Mouse (Mus musculus) neural tube, embryonic 14.5 days (tissue): ENCODE measurements around the gene Rbm39. TPM values are rescaled to one million over a fixed set of nuclear protein-coding genes. Genes with fewer than 3 reads are reported as not detected.

Experiments used
- polyA plus RNA-seq: library from polyadenylated mRNA; unstranded; fragments of >200 nt; fragmentation: Nextera tagmentation; extraction: Ambion mirVana; gene quantifications from 2 replicates; pipeline ENCODE4 v1.2.1, GENCODE M21; 2014

Gene Rbm39
- polyA plus RNA-seq, 1 experiment from 2014 or later, result 504 TPM

Other genes starting within 250 kb of the Rbm39 start
- 69.6 and 74.9 TPM in 2 replicates for gene Uqcc1, start 249.9 kb downstream of the Rbm39 start, polyA plus RNA-seq
- gene Gm15557, start 239.5 kb downstream of the Rbm39 start, polyA plus RNA-seq, result not detected in 2 replicates
- gene Gdf5, start 234.9 kb downstream of the Rbm39 start, polyA plus RNA-seq, result 0.40 and 0.59 TPM in 2 replicates
- gene Cep250, start 223.8 kb downstream of the Rbm39 start, polyA plus RNA-seq, result 14.3 and 16.3 TPM in 2 replicates
- gene 6430550D23Rik, start 172.3 kb downstream of the Rbm39 start, polyA plus RNA-seq, result 3.0 and 4.0 TPM in 2 replicates
- gene Ergic3, start 172.2 kb downstream of the Rbm39 start, polyA plus RNA-seq, result 425 and 480 TPM in 2 replicates
- not detected in 2 replicates for gene Fer1l4, start 127.3 kb downstream of the Rbm39 start, polyA plus RNA-seq
- gene Spag4, start 115.1 kb downstream of the Rbm39 start, polyA plus RNA-seq, result 6.0 and 8.8 TPM in 2 replicates
- gene Cpne1, start 68.3 kb downstream of the Rbm39 start, polyA plus RNA-seq, result 22.7 and 29.1 TPM in 2 replicates
- 22.2 and 30.9 TPM in 2 replicates for gene Rbm12, start 68.3 kb downstream of the Rbm39 start, polyA plus RNA-seq
- gene Gm28036, start 53.1 kb downstream of the Rbm39 start, polyA plus RNA-seq, result 9.5 and 15.3 TPM in 2 replicates
- 438 and 500 TPM in 2 replicates for gene Romo1, start 36.2 kb downstream of the Rbm39 start, polyA plus RNA-seq
- gene Nfs1, start 36.1 kb downstream of the Rbm39 start, polyA plus RNA-seq, result 28.8 and 30.4 TPM in 2 replicates
- gene Phf20, start 16.2 kb upstream of the Rbm39 start, polyA plus RNA-seq, result 116 and 119 TPM in 2 replicates
- 7.8 and 8.0 TPM in 2 replicates for gene Cnbd2, start 132.1 kb upstream of the Rbm39 start, polyA plus RNA-seq
- gene Scand1, start 132.5 kb upstream of the Rbm39 start, polyA plus RNA-seq, result 98.0 and 98.8 TPM in 2 replicates
- gene Epb41l1, start 240.7 kb upstream of the Rbm39 start, polyA plus RNA-seq, result 19.8 and 25.5 TPM in 2 replicates